Mouse (Mus musculus) testis, adult 2 months (tissue): ENCODE results near the gene Exoc4.

Source experiments
- CTCF ChIP-seq: fragments of 200-500 bp; IDR thresholded peaks from 2 replicates; pipeline ENCODE4 v1.5.1; 2012; ENCODE audit warnings: low read depth, mild to moderate bottlenecking, inconsistent platforms, low read length, moderate library complexity; ENCODE audit not compliant: control insufficient read depth, insufficient read depth, insufficient replicate concordance
- POLR2A ChIP-seq: fragments of 200-500 bp; IDR thresholded peaks from 2 replicates; pipeline ENCODE4 v1.6.1; 2012; ENCODE audit warnings: low read depth, mild to moderate bottlenecking, inconsistent platforms, low read length, moderate library complexity; ENCODE audit not compliant: control insufficient read depth

GRCm38 (mm10) chr6:33803481-33804098, 554.7 kb downstream of the Exoc4 start:
- no peak for TF ChIP-seq POLR2A
- no peak for TF ChIP-seq CTCF
